Mouse (Mus musculus) heart, embryonic 14.5 days (tissue): ENCODE measurements around the gene Tab3. TPM values are rescaled to one million over a fixed set of nuclear protein-coding genes. Genes with fewer than 3 reads are reported as not detected.

Experiments used
- ATAC-seq: fragments of 200-750 bp; cut with Nextera tagmentation; 2 replicates; pipeline ENCODE4 v1.8.0; 2017; ENCODE audit warnings: low read depth, moderate TSS enrichment; ENCODE audit not compliant: insufficient number of reproducible peaks, insufficient read depth, low FRiP score
- H3K27ac ChIP-seq, 2 experiments: fragments of 200-500 bp in 1 of 2; fragments of 300-500 bp in 1 of 2; sonication (generic) in 1 of 2; replicated peaks in 1 of 2; 2 replicates each; pipeline ENCODE4 v1.5.1; 2012 to 2014; ENCODE audit warnings: low read depth in 2 of 2, low read length in 2 of 2, control low read depth in 1 of 2, mild to moderate bottlenecking in 1 of 2, mixed read lengths in 1 of 2; ENCODE audit not compliant: control insufficient read depth in 1 of 2, insufficient read depth in 1 of 2
- H3K27me3 ChIP-seq: fragments of 300-500 bp; sonication (generic); 2 replicates; pipeline ENCODE4 v1.6.1; 2014; ENCODE audit warnings: mild to moderate bottlenecking, low read length, control low read depth; ENCODE audit not compliant: control insufficient read depth, insufficient read depth
- H3K36me3 ChIP-seq: fragments of 300-500 bp; sonication (generic); 2 replicates; pipeline ENCODE4 v1.6.1; 2014; ENCODE audit warnings: mild to moderate bottlenecking, control low read depth, low read length, mixed read lengths; ENCODE audit not compliant: control insufficient read depth, insufficient read depth
- H3K4me1 ChIP-seq, 2 experiments: fragments of 200-500 bp in 1 of 2; fragments of 300-500 bp in 1 of 2; sonication (generic) in 1 of 2; 2 replicates each; pipeline ENCODE4 v1.6.1; 2012 to 2014; ENCODE audit warnings: low read length in 2 of 2, control low read depth in 1 of 2, mixed read lengths in 1 of 2; ENCODE audit not compliant: control insufficient read depth in 2 of 2, insufficient read depth in 2 of 2
- H3K4me2 ChIP-seq: fragments of 300-500 bp; sonication (generic); 2 replicates; pipeline ENCODE4 v1.6.1; 2014; ENCODE audit warnings: mild to moderate bottlenecking, low read length
- H3K4me3 ChIP-seq, 2 experiments: fragments of 200-500 bp in 1 of 2; fragments of 300-500 bp in 1 of 2; sonication (generic) in 1 of 2; 2 replicates each; pipeline ENCODE4 v1.5.1; 2012 to 2014; ENCODE audit warnings: low read length in 2 of 2, mild to moderate bottlenecking in 2 of 2, control low read depth in 1 of 2, low read depth in 1 of 2, moderate library complexity in 1 of 2; ENCODE audit not compliant: control insufficient read depth in 1 of 2, insufficient read depth in 1 of 2
- H3K9ac ChIP-seq: fragments of 300-500 bp; sonication (generic); 2 replicates; pipeline ENCODE4 v1.6.1; 2014; ENCODE audit warnings: mild to moderate bottlenecking, low read length
- H3K9me3 ChIP-seq: fragments of 300-500 bp; sonication (generic); 2 replicates; pipeline ENCODE4 v1.6.1; 2016; ENCODE audit warnings: low read length, control low read depth; ENCODE audit not compliant: control insufficient read depth
- WGBS: fragments of 180-500 bp; shearing (Covaris S2); extraction: QIAGEN DNeasy Blood & Tissue Kit; methylation state at CpG from one replicate; pipeline ENCODE4 v1.1.7; 2014; 5-methylcytosine and 5-hydroxymethylcytosine counted together
- polyA plus RNA-seq: library from polyadenylated mRNA; unstranded; fragments of >200 nt; fragmentation: Nextera tagmentation; extraction: Ambion mirVana; gene quantifications from 2 replicates; pipeline ENCODE4 v1.2.1, GENCODE M21; 2014

Tab3 gene
- polyA plus RNA-seq, 1 experiment from 2014 or later = 6.0 TPM

DNA sequence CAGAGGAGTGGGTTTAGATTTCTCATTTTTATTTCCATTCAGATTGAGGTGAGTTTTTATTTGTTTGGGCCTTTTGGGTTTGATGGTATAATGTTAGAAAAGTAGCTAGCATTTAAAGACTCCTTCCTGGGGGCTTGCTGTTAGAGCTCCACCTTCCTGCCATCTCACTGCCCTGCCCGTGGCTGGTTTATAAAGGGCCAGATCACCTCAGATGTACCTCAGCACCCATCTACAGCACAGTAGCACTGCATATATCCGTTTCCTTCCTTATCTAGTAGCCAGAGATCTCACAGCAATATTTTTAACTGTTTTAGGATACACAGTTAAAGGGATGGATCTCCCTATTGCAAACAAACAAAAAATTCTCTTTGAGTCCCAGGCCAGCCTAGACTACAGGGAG is 6.9 kb downstream of the Tab3 start:
- peaks cover 2 to 3% of the 10 kb centered on the region in 2 experiments; a peak in 3 of 4 replicates for H3K4me1 ChIP-seq
- WGBS = 39% methylated on average over 2 of the region's 2 CpGs

DNA sequence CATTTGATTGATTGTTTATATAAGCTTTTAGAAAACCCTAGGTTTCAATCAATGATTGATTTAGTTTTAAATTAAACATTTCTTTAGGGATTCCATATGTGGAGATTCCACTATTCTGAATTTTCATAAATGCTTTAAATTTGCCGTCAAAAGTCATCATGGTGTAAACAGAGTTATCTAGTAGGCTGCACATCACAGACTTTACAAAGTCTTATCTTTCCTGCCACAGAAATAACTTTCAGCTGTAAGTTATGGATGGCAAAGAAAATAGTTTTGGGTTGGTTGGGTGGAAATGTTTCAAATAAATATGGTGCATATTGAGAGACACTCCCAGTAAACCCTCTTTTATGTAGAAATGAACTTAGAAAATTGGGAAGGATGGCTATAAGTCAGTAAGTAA is 8.7 kb downstream of the Tab3 start:
- Histone ChIP-seq H3K27ac (no peak overlapping the region), H3K4me2 (no peak overlapping the region), H3K9ac (no peak overlapping the region), H3K4me3 (no peak overlapping the region), H3K36me3 (no peaks in the 10 kb centered on the region), H3K4me1 (no peaks in the 10 kb centered on the region), H3K9me3 (no peaks in the 10 kb centered on the region), H3K27me3 (no peaks in the 10 kb centered on the region)
- WGBS = 63% methylated on average over 1 of the region's 1 CpGs
- no peak for ATAC-seq

More for the DNA sequence above, 6.9 kb downstream of the Tab3 start:
- no peak for ATAC-seq
- no peak overlapping the region for H3K27ac ChIP-seq
- H3K9me3 ChIP-seq = no peaks in the 10 kb centered on the region
- no peaks in the 10 kb centered on the region for H3K27me3 ChIP-seq
- H3K4me2 ChIP-seq = no peak overlapping the region
- no peak overlapping the region for H3K4me3 ChIP-seq
- H3K9ac ChIP-seq = no peak overlapping the region
- H3K36me3 ChIP-seq = no peaks in the 10 kb centered on the region

DNA sequence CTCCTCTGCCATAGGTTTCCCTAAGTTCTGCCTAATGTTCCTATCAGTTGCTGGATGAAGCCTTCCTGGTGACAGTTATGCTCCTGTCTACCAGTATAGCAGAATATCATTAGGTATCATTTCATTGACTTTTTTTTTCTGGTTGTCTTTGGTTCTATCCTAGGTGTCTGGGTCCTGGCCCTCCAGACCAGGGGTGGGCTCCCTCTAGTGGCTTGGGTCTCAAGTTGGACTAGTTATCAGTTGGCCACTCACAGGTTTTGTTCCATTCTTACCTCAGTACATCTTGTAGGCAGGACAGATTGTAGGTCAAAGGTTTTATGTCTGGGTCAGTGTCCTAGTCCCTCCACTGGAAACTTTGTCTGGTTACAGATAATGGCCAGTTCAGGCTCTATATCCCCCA is 11.8 kb downstream of the Tab3 start:
- Histone ChIP-seq H3K27ac (no peak overlapping the region), H3K9me3 (no peaks in the 10 kb centered on the region), H3K4me2 (no peak overlapping the region), H3K36me3 (no peaks in the 10 kb centered on the region), H3K4me1 (no peaks in the 10 kb centered on the region), H3K27me3 (no peaks in the 10 kb centered on the region), H3K4me3 (no peak overlapping the region), H3K9ac (no peak overlapping the region)
- no peak for ATAC-seq

DNA sequence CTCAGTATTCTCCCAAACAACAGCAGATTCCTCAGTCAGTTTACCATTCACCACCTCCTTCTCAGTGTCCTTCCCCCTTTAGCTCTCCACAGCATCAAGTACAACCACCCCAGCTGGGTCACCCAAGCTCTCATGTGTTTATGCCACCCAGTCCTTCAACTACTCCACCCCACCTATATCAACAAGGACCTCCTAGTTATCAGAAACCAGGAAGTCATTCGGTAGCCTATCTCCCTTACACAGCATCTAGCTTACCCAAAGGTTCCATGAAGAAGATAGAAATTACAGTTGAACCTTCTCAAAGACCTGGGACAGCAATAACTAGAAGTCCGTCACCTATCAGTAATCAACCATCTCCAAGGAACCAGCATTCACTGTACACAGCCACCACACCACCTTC is 40.9 kb downstream of the Tab3 start:
- H3K9me3 ChIP-seq = no peaks in the 10 kb centered on the region
- no peak overlapping the region for H3K4me3 ChIP-seq
- H3K9ac ChIP-seq = no peak overlapping the region
- peaks cover 8% of the 10 kb centered on the region; the same call in 1 of the 2 replicates for H3K36me3 ChIP-seq
- H3K4me1 ChIP-seq = no peaks in the 10 kb centered on the region
- 83% methylated on average over 2 of the region's 2 CpGs for WGBS
- no peak overlapping the region for H3K4me2 ChIP-seq
- no peak for ATAC-seq
- no peaks in the 10 kb centered on the region for H3K27me3 ChIP-seq
- H3K27ac ChIP-seq = no peak overlapping the region

DNA sequence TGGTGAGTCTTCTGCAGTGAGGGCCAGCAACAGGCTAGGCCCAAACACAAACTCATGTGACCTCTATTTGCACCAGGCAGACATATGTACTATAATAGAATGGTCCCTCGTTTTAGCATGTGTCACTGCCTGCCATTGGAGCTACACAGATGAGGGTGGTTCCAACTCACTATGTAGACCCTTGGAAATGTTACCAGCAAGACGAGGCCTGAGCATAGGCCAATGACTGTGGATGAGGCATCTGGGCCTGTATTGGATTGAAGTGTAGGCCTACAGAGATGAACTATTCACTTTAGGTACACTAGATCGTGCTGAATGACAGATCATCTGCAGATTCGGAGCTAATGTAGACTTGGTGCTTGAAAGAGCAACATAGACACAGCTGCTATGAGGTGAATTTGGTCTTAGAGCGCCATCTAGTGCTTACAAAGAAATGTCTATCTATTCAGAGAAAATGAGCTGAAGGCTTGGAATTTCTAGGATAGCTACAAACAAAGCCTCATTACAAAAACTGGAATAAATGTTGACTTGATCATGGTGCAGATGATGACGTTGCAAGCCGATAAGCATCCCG is 72.5 kb downstream of the Tab3 start:
- Histone ChIP-seq H3K27ac (no peak overlapping the region), H3K27me3 (no peaks in the 10 kb centered on the region), H3K9me3 (no peaks in the 10 kb centered on the region), H3K4me2 (no peak overlapping the region), H3K4me3 (no peak overlapping the region), H3K36me3 (no peaks in the 10 kb centered on the region), H3K9ac (no peak overlapping the region), H3K4me1 (no peaks in the 10 kb centered on the region)
- ATAC-seq = no peak
- WGBS = 33% methylated on average over 8 of the region's 8 CpGs

DNA sequence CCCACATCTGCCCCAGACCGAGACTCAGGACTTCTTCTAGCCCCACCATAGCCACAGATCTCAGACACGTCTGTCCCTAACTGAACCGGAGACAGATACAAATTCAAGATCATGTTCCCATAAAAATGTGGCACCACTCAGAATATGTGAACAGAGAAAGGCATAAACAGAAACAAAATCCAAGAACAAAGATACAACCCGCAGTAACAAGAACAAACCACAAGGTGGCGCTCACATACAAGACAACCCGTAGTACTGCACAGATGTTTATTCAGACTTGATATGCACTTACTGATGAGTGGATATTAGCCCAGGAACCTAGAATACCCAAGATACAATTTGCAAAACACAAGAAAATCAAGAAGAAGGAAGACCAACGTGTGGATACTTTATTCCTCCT is 103.0 kb downstream of the Tab3 start:
- no peak overlapping the region for H3K4me3 ChIP-seq
- H3K9ac ChIP-seq = no peak overlapping the region
- no peaks in the 10 kb centered on the region for H3K4me1 ChIP-seq
- H3K27me3 ChIP-seq = no peaks in the 10 kb centered on the region
- H3K27ac ChIP-seq = no peak overlapping the region
- ATAC-seq = no peak
- WGBS = 20% methylated on average over 7 of the region's 7 CpGs
- H3K9me3 ChIP-seq = no peaks in the 10 kb centered on the region
- no peak overlapping the region for H3K4me2 ChIP-seq
- no peaks in the 10 kb centered on the region for H3K36me3 ChIP-seq

DNA sequence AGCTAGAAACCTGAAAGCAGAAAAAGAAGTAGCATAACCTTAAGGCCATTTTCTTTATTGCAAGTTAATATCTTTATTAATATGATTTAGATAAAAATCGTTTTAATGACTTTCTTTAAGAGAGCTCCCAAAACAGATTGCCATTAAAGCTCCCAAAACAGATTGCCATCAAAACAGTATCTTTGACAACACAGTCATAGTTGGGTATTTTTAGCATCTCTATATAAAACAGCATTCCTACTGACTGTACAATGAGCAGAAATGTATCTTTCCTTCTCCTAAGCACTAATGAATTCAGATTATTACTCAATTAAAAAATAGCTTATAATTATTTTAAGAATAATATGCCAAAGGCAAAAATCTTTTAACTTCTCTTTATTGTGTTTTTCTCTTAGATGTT is 108.3 kb downstream of the Tab3 start:
- no peak overlapping the region for H3K27ac ChIP-seq
- H3K4me2 ChIP-seq = no peak overlapping the region
- H3K9ac ChIP-seq = no peak overlapping the region
- H3K9me3 ChIP-seq = no peaks in the 10 kb centered on the region
- H3K4me3 ChIP-seq = no peak overlapping the region
- whole genome bisulfite sequencing = 27% methylated on average over 1 of the region's 1 CpGs
- ATAC-seq = no peak
- no peaks in the 10 kb centered on the region for H3K27me3 ChIP-seq
- H3K36me3 ChIP-seq = no peaks in the 10 kb centered on the region
- H3K4me1 ChIP-seq = no peaks in the 10 kb centered on the region

DNA sequence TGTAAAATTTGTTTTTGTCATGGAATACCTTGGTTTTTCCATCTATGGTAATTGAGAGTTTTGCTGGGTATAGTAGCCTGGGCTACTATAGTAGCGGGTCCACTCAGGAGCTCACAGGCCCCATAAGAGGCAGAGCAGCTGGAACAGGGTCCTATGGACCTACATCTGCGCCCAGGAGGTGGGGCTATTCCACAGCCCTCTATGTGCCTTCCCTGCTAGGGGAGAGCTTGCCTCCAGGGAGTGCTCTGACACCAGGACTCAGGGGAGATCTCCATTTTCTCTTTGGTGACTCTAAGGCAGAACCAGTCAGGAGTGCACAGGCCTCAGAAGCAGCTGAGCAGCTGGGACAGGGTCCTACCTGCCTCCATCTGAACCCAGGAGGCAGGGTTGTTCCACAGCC is 109.9 kb downstream of the Tab3 start:
- no peak for ATAC-seq
- Histone ChIP-seq H3K4me2 (no peak overlapping the region), H3K27ac (no peak overlapping the region), H3K4me1 (no peaks in the 10 kb centered on the region), H3K27me3 (no peaks in the 10 kb centered on the region), H3K36me3 (no peaks in the 10 kb centered on the region), H3K4me3 (no peak overlapping the region), H3K9ac (no peak overlapping the region), H3K9me3 (no peaks in the 10 kb centered on the region)
- WGBS = 66% methylated on average over 2 of the region's 2 CpGs
